ENCODE assay signal across 8 mouse cellular contexts in genomic region chr17:32452482-32452881, GRCm38 (mm10). TPM values are rescaled to one million over a fixed set of nuclear protein-coding genes. Genes with fewer than 3 reads are reported as not detected.
DNase-seq lines count a peak whose midpoint lies in the region; ATAC-seq and TF ChIP-seq lines count a peak whose summit lies in the region.

Cyp4f39 (plus strand) TSS chr17:32452723.

- H3K27ac ChIP-seq in heart, embryonic 16.5 days (ENCODE audit: low read length): no peak within 1 kb of the TSS
- no peak within 1 kb of the TSS for H3K27ac ChIP-seq in limb, embryonic 15.5 days
- H3K27ac ChIP-seq in midbrain, postnatal 0 days (ENCODE audit: low read depth, low read length): no peak within 1 kb of the TSS

- H3K27me3 ChIP-seq in heart, embryonic 16.5 days (ENCODE audit: control insufficient read depth, insufficient read depth, low read length): peaks cover 10% of the 10 kb centered on the region
- peaks cover 18% of the 10 kb centered on the region for H3K27me3 ChIP-seq in limb, embryonic 15.5 days
- H3K27me3 ChIP-seq in midbrain, postnatal 0 days (ENCODE audit: insufficient read depth, low read length): 0 out of 2 replicates have a peak, but pooled peaks cover 6% of the 10 kb centered on the region

- peaks cover 3% of the 10 kb centered on the region; the same call in 1 of the 2 replicates for H3K9me3 ChIP-seq in heart, embryonic 16.5 days (replicated peaks; ENCODE audit: control insufficient read depth, low read length)
- no peaks in the 10 kb centered on the region for H3K9me3 ChIP-seq in limb, embryonic 15.5 days
- no peaks in the 10 kb centered on the region for H3K9me3 ChIP-seq in midbrain, postnatal 0 days (ENCODE audit: low read length)

- H3K4me3 ChIP-seq in heart, embryonic 16.5 days (ENCODE audit: low read length): peak within 1 kb of the TSS; percentile 42
- peak within 1 kb of the TSS; percentile 31 for H3K4me3 ChIP-seq in limb, embryonic 15.5 days
- peak within 1 kb of the TSS; percentile 33 for H3K4me3 ChIP-seq in midbrain, postnatal 0 days (ENCODE audit: low read depth, low read length)

- H3K9ac ChIP-seq in heart, embryonic 16.5 days (ENCODE audit: low read length): no peak within 1 kb of the TSS; the same call in 1 of the 2 replicates
- H3K9ac ChIP-seq in limb, embryonic 15.5 days: no peak within 1 kb of the TSS
- peak within 1 kb of the TSS; percentile 39; the same call in 1 of the 2 replicates for H3K9ac ChIP-seq in midbrain, postnatal 0 days (replicated peaks; ENCODE audit: low read length, poor library complexity, severe bottlenecking)

- peak; percentile 12 for DNase-seq in kidney, adult 11 months
- DNase-seq in kidney, adult 9 months: no peak
- DNase-seq in midbrain, postnatal 0 days (ENCODE audit: low spot score): no peak
- peak; percentile 53 for DNase-seq in urinary bladder, postnatal 25 days (ENCODE audit: low spot score)
- no peak for DNase-seq in frontal cortex, postnatal 14 days (ENCODE audit: low spot score in 2 of 2)

- no peak for TF ChIP-seq CTCF in midbrain, postnatal 0 days (IDR thresholded peaks at IDR 0.05)

- peak; percentile 78 for ATAC-seq in common myeloid progenitor, adult 5-6 weeks (replicated peaks; ENCODE audit: low read depth, poor library complexity, severe bottlenecking)
- 0 out of 2 replicates have a peak, but pooled peaks have one; percentile 41 for ATAC-seq in heart, embryonic 16.5 days (replicated peaks; ENCODE audit: extremely low read depth, insufficient read depth, low FRiP score)
- ATAC-seq in limb, embryonic 15.5 days (ENCODE audit: insufficient number of reproducible peaks, low FRiP score, low TSS enrichment, low read depth): no peak
- ATAC-seq in midbrain, postnatal 0 days (ENCODE audit: low FRiP score): no peak

- no peaks in the 10 kb centered on the region for H3K36me3 ChIP-seq in heart, embryonic 16.5 days (ENCODE audit: control insufficient read depth, insufficient read depth)
- no peaks in the 10 kb centered on the region for H3K36me3 ChIP-seq in limb, embryonic 15.5 days
- no peaks in the 10 kb centered on the region for H3K36me3 ChIP-seq in midbrain, postnatal 0 days (ENCODE audit: insufficient read depth, low read length)

- peak within 1 kb of the TSS; percentile 67 for H3K4me2 ChIP-seq in heart, embryonic 16.5 days (ENCODE audit: low read depth, low read length)
- H3K4me2 ChIP-seq in limb, embryonic 15.5 days: peak within 1 kb of the TSS; percentile 55
- H3K4me2 ChIP-seq in midbrain, postnatal 0 days (ENCODE audit: low read depth, low read length, poor library complexity, severe bottlenecking): peak within 1 kb of the TSS; percentile 64

- H3K4me1 ChIP-seq in heart, embryonic 16.5 days (ENCODE audit: control insufficient read depth, insufficient read depth, low read length): peaks cover 10% of the 10 kb centered on the region; the same call in 1 of the 2 replicates
- peaks cover 8% of the 10 kb centered on the region for H3K4me1 ChIP-seq in limb, embryonic 15.5 days
- H3K4me1 ChIP-seq in midbrain, postnatal 0 days (ENCODE audit: insufficient read depth, low read length): no peaks in the 10 kb centered on the region

- 3% methylated on average over 19 of the region's 19 CpGs for WGBS in heart, embryonic 16.5 days
- 2% methylated on average over 19 of the region's 19 CpGs for WGBS in limb, embryonic 15.5 days
- 3% methylated on average over 19 of the region's 19 CpGs for WGBS in midbrain, postnatal 0 days

RNA-seq across cellular contexts. Expression of gene Cyp4f39, which starts in this region (rescaled TPM):
- total RNA-seq in common myeloid progenitor, adult 5-6 weeks (2017): 0.73 and 4.2 TPM in 2 replicates
- polyA plus RNA-seq in heart, embryonic 16.5 days (2015; fragmentation: Nextera tagmentation; extraction: Ambion mirVana): 0.24 and 0.54 TPM in 2 replicates
- 51.7 and 53.4 TPM in 2 replicates for polyA plus RNA-seq in limb, embryonic 15.5 days (2015; fragmentation: Nextera tagmentation; extraction: Ambion mirVana)
- 1.3 and 1.6 TPM in 2 replicates for total RNA-seq in midbrain, postnatal 0 days (2014; rRNA removed)
- polyA plus RNA-seq in midbrain, postnatal 0 days (2015; fragmentation: Nextera tagmentation; extraction: Ambion mirVana): 0.90 and 1.3 TPM in 2 replicates

Comparison
In these comparisons a context has a peak if more than half of its experiments do, and no peak if none do; other contexts are left out.
1. RNA of gene Cyp4f39 (polyA plus RNA-seq): 51.7 to 53.4 TPM in limb, embryonic 15.5 days; 0.90 to 1.3 TPM in midbrain, postnatal 0 days and 0.24 to 0.54 TPM in heart, embryonic 16.5 days; every median in the first group is over 10 times any median in the second.
2. DNase-seq: peak in kidney, adult 11 months (single experiment) and urinary bladder, postnatal 25 days (single experiment); none in kidney, adult 9 months (single experiment), midbrain, postnatal 0 days (single experiment) and frontal cortex, postnatal 14 days (0 of 2).
3. Peak in ATAC-seq, H3K4me3 ChIP-seq and H3K4me2 ChIP-seq in heart, embryonic 16.5 days; RNA of the gene not detected or under 1 TPM.
4. Peak in every context shown above with its lines, with median percentiles within 50 percentile points of each other: H3K4me2 ChIP-seq and H3K4me3 ChIP-seq.